Mouse (Mus musculus) kidney, embryonic 16.5 days (tissue): Measurements from ENCODE around the gene Taok2. TPM values are rescaled to one million over a fixed set of nuclear protein-coding genes. Genes with fewer than 3 reads are reported as not detected.
A peak's percentile ranks its signal among the peaks of the same experiment; 100 is the strongest.

Experiments
- ATAC-seq: fragments of 200-750 bp; cut with Nextera tagmentation; 2 replicates; pipeline ENCODE4 v1.8.0; 2017; ENCODE audit warnings: moderate TSS enrichment; ENCODE audit not compliant: low FRiP score, low TSS enrichment
- H3K27ac ChIP-seq: fragments of 300-500 bp; sonication (generic); 2 replicates; pipeline ENCODE4 v1.5.1; 2014; ENCODE audit warnings: low read length
- H3K27me3 ChIP-seq: fragments of 300-500 bp; sonication (generic); 2 replicates; pipeline ENCODE4 v1.6.1; 2014; ENCODE audit warnings: low read length, control low read depth, mixed read lengths; ENCODE audit not compliant: insufficient read depth
- H3K36me3 ChIP-seq: fragments of 300-500 bp; sonication (generic); 2 replicates; pipeline ENCODE4 v1.6.1; 2014; ENCODE audit warnings: low read length, control low read depth, mixed read lengths; ENCODE audit not compliant: insufficient read depth
- H3K4me1 ChIP-seq: fragments of 300-500 bp; sonication (generic); 2 replicates; pipeline ENCODE4 v1.6.1; 2014; ENCODE audit warnings: low read length, control low read depth, mixed read lengths; ENCODE audit not compliant: insufficient read depth
- H3K4me2 ChIP-seq: fragments of 300-500 bp; sonication (generic); replicated peaks from 2 replicates; pipeline ENCODE4 v1.6.1; 2014; ENCODE audit warnings: low read depth, low read length
- H3K4me3 ChIP-seq: fragments of 300-500 bp; sonication (generic); 2 replicates; pipeline ENCODE4 v1.5.1; 2014; ENCODE audit warnings: mild to moderate bottlenecking, low read length
- H3K9ac ChIP-seq: fragments of 300-500 bp; sonication (generic); replicated peaks from 2 replicates; pipeline ENCODE4 v1.6.1; 2014; ENCODE audit warnings: low read length
- H3K9me3 ChIP-seq: fragments of 300-500 bp; sonication (generic); 2 replicates; pipeline ENCODE4 v1.6.1; 2016; ENCODE audit warnings: low read length, control low read depth
- WGBS: fragments of 180-500 bp; shearing (Covaris S2); extraction: QIAGEN DNeasy Blood & Tissue Kit; methylation state at CpG from one replicate; pipeline ENCODE4 v1.1.7; 2014; 5-methylcytosine and 5-hydroxymethylcytosine counted together
- polyA plus RNA-seq: library from polyadenylated mRNA; unstranded; fragments of >200 nt; fragmentation: Nextera tagmentation; extraction: Ambion mirVana; gene quantifications from 2 replicates; pipeline ENCODE4 v1.2.1, GENCODE M21; 2015

Taok2 gene
- polyA plus RNA-seq, 1 experiment from 2014 or later, result 58.6 TPM

DNA sequence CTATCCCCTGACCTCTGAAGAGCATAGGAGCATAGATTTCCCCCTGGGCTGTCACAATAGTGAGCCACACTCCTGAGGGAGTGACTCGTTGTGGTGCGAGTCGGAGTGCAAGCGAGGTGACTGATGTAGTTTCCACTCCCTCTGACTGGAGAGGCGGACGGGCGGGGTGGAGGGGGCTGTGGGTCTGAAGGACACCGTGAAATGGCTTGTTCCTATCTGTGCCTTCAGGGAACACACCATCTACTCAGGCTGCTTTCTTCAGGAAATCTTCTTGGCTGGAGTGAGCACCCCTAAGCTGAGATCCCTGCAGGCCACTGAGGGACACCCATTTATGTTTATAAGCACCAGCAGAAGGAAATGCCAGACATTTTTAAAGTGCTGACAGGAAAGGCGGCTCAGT is 61.8 kb downstream of the Taok2 start:
- no peak overlapping the region for H3K4me3 ChIP-seq
- no peak overlapping the region for H3K9ac ChIP-seq
- ATAC-seq, result no peak
- no peaks in the 10 kb centered on the region for H3K36me3 ChIP-seq
- peaks cover 18% of the 10 kb centered on the region for H3K27me3 ChIP-seq
- H3K4me1 ChIP-seq, result peaks cover 7% of the 10 kb centered on the region
- whole genome bisulfite sequencing, result 14% methylated on average over 9 of the region's 9 CpGs
- peaks cover 5% of the 10 kb centered on the region; the same call in 1 of the 2 replicates for H3K9me3 ChIP-seq
- peak overlapping the region; percentile 59; the same call in 1 of the 2 replicates for H3K4me2 ChIP-seq
- H3K27ac ChIP-seq, result no peak overlapping the region

- H3K9ac ChIP-seq, result no peak overlapping the region
- no peaks in the 10 kb centered on the region for H3K36me3 ChIP-seq
- no peak overlapping the region for H3K4me3 ChIP-seq
- peak; percentile 44; the same call in 1 of the 2 replicates for ATAC-seq
- peaks cover 18% of the 10 kb centered on the region for H3K27me3 ChIP-seq
- H3K9me3 ChIP-seq, result peaks cover 5% of the 10 kb centered on the region; the same call in 1 of the 2 replicates
- no peak overlapping the region for H3K4me2 ChIP-seq
- peaks cover 7% of the 10 kb centered on the region for H3K4me1 ChIP-seq
- 24% methylated on average over 7 of the region's 7 CpGs for WGBS
- no peak overlapping the region for H3K27ac ChIP-seq
These were observed 62.5 kb downstream of the Taok2 start for GRCm38 (mm10) chr7:126821835-126822511.

- H3K4me1 ChIP-seq, result peaks cover 7% of the 10 kb centered on the region
- H3K36me3 ChIP-seq, result no peaks in the 10 kb centered on the region
- H3K4me3 ChIP-seq, result no peak overlapping the region
- H3K27ac ChIP-seq, result no peak overlapping the region
- no peak overlapping the region for H3K9ac ChIP-seq
- no peak overlapping the region for H3K4me2 ChIP-seq
- WGBS, result 29% methylated on average over 1 of the region's 1 CpGs
- no peak for ATAC-seq
- H3K27me3 ChIP-seq, result peaks cover 7% of the 10 kb centered on the region; the same call in 1 of the 2 replicates
- H3K9me3 ChIP-seq, result peaks cover 5% of the 10 kb centered on the region; the same call in 1 of the 2 replicates
These were observed 65.7 kb downstream of the Taok2 start for GRCm38 (mm10) chr7:126818818-126819217.

- H3K4me2 ChIP-seq, result no peak overlapping the region
- H3K4me3 ChIP-seq, result no peak overlapping the region
- ATAC-seq, result no peak
- no peaks in the 10 kb centered on the region for H3K27me3 ChIP-seq
- H3K27ac ChIP-seq, result no peak overlapping the region
- H3K4me1 ChIP-seq, result no peaks in the 10 kb centered on the region
- no peak overlapping the region for H3K9ac ChIP-seq
- WGBS, result 82% methylated on average over 7 of the region's 7 CpGs
- H3K36me3 ChIP-seq, result no peaks in the 10 kb centered on the region
- H3K9me3 ChIP-seq, result peaks cover 5% of the 10 kb centered on the region; the same call in 1 of the 2 replicates
These were observed 66.9 kb downstream of the Taok2 start for GRCm38 (mm10) chr7:126817595-126817994.

DNA sequence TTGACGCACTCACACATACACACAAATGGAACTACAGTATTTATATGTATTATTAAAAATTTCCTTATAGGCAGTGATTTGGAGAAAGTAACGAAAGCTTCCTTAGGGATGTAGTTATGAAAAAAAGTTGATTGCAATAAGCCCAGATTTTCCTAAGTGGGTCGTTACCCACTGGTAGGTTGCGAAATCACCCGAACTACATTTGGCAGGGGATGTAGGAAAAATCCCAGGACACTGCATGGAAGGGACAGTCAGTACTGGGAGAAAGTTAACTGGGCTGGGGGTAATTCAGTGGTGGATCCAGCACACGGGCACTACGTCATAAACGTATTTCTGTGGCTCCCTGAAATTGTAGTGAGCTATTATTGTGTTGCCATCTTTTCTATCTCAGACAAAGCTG is 68.0 kb downstream of the Taok2 start:
- no peaks in the 10 kb centered on the region for H3K36me3 ChIP-seq
- no peaks in the 10 kb centered on the region for H3K27me3 ChIP-seq
- H3K27ac ChIP-seq, result no peak overlapping the region
- WGBS, result 90% methylated on average over 8 of the region's 8 CpGs
- no peak overlapping the region for H3K4me3 ChIP-seq
- H3K4me1 ChIP-seq, result no peaks in the 10 kb centered on the region
- ATAC-seq, result no peak
- H3K4me2 ChIP-seq, result no peak overlapping the region
- H3K9me3 ChIP-seq, result peaks cover 5% of the 10 kb centered on the region; the same call in 1 of the 2 replicates
- H3K9ac ChIP-seq, result no peak overlapping the region

- Histone ChIP-seq H3K4me2 (no peak overlapping the region), H3K36me3 (no peaks in the 10 kb centered on the region), H3K9me3 (peaks cover 5% of the 10 kb centered on the region; the same call in 1 of the 2 replicates), H3K27me3 (no peaks in the 10 kb centered on the region), H3K9ac (no peak overlapping the region), H3K4me3 (no peak overlapping the region), H3K4me1 (no peaks in the 10 kb centered on the region), H3K27ac (no peak overlapping the region)
- 56% methylated on average over 8 of the region's 8 CpGs for WGBS
- ATAC-seq, result no peak
These were observed 68.7 kb downstream of the Taok2 start for GRCm38 (mm10) chr7:126815726-126816222.

Other genes with a start within 250 kb of the Taok2 start
- gene Sgf29, start 235.4 kb downstream of the Taok2 start, polyA plus RNA-seq, result 50.7 and 57.2 TPM in 2 replicates
- 9.1 and 9.4 TPM in 2 replicates for gene Sult1a1, start 208.3 kb downstream of the Taok2 start, polyA plus RNA-seq
- gene Bola2, start 189.3 kb downstream of the Taok2 start, polyA plus RNA-seq, result 119 and 122 TPM in 2 replicates
- gene Slx1b, start 188.9 kb downstream of the Taok2 start, polyA plus RNA-seq, result 9.5 and 12.3 TPM in 2 replicates
- 17.5 and 19.7 TPM in 2 replicates for gene Coro1a, start 176.9 kb downstream of the Taok2 start, polyA plus RNA-seq
- 77.9 and 79.5 TPM in 2 replicates for gene Mapk3, start 125.1 kb downstream of the Taok2 start, polyA plus RNA-seq
- 1.8 and 2.0 TPM in 2 replicates for gene Gdpd3, start 118.4 kb downstream of the Taok2 start, polyA plus RNA-seq
- 95.8 and 101 TPM in 2 replicates for gene Ypel3, start 107.7 kb downstream of the Taok2 start, polyA plus RNA-seq
- gene Tbx6, start 103.2 kb downstream of the Taok2 start, polyA plus RNA-seq, result 0.29 and 0.78 TPM in 2 replicates
- gene Ppp4c, start 92.2 kb downstream of the Taok2 start, polyA plus RNA-seq, result 267 and 271 TPM in 2 replicates
- 0.19 and 0.52 TPM in 2 replicates for gene Fam57b, start 87.0 kb downstream of the Taok2 start, polyA plus RNA-seq
- not detected in 2 replicates for gene 4930451I11Rik, start 53.1 kb downstream of the Taok2 start, polyA plus RNA-seq
- 7.8 and 8.7 TPM in 2 replicates for gene Doc2a, start 37.3 kb downstream of the Taok2 start, polyA plus RNA-seq
- 32.6 and 42.7 TPM in 2 replicates for gene Hirip3, start 22.7 kb downstream of the Taok2 start, polyA plus RNA-seq
- gene Ino80e, start 22.3 kb downstream of the Taok2 start, polyA plus RNA-seq, result 75.3 and 88.0 TPM in 2 replicates
- 33.8 and 34.1 TPM in 2 replicates for gene Tmem219, start 38.2 kb upstream of the Taok2 start, polyA plus RNA-seq
- 16.5 and 17.7 TPM in 2 replicates for gene Kctd13, start 44.2 kb upstream of the Taok2 start, polyA plus RNA-seq
- 0.12 and 0.24 TPM in 2 replicates for gene Asphd1, start 64.9 kb upstream of the Taok2 start, polyA plus RNA-seq
- 0.86 and 1.6 TPM in 2 replicates for gene Sez6l2, start 65.9 kb upstream of the Taok2 start, polyA plus RNA-seq
- gene Cdipt, start 91.2 kb upstream of the Taok2 start, polyA plus RNA-seq, result 135 and 137 TPM in 2 replicates
- gene Cdiptos, start 91.4 kb upstream of the Taok2 start, polyA plus RNA-seq, result 1.6 and 2.1 TPM in 2 replicates
- 19.7 and 21.4 TPM in 2 replicates for gene Mvp, start 129.9 kb upstream of the Taok2 start, polyA plus RNA-seq
- gene Pagr1b, start 131.8 kb upstream of the Taok2 start, polyA plus RNA-seq, result 1.2 TPM in 1 of 2 replicates, not detected in the other
- 61.3 and 88.7 TPM in 2 replicates for gene Pagr1a, start 132.6 kb upstream of the Taok2 start, polyA plus RNA-seq
- 34.7 and 51.6 TPM in 2 replicates for gene Gm42742, start 136.4 kb upstream of the Taok2 start, polyA plus RNA-seq
- 5.4 and 6.0 TPM in 2 replicates for gene Prrt2, start 136.5 kb upstream of the Taok2 start, polyA plus RNA-seq
- 47.9 and 48.1 TPM in 2 replicates for gene Maz, start 142.3 kb upstream of the Taok2 start, polyA plus RNA-seq
- gene Kif22, start 157.8 kb upstream of the Taok2 start, polyA plus RNA-seq, result 145 and 150 TPM in 2 replicates
- gene Zg16, start 202.6 kb upstream of the Taok2 start, polyA plus RNA-seq, result not detected in 2 replicates
- 5.3 and 5.4 TPM in 2 replicates for gene AI467606, start 206.7 kb upstream of the Taok2 start, polyA plus RNA-seq
- 24.4 and 26.2 TPM in 2 replicates for gene Qprt, start 237.5 kb upstream of the Taok2 start, polyA plus RNA-seq